Mouse (Mus musculus) cortical plate, adult 2 months (tissue): ENCODE data around the gene Ipo11.

Source experiments
- CTCF ChIP-seq: fragments of 200-500 bp; IDR thresholded peaks from 2 replicates; pipeline ENCODE4 v1.5.1; 2011; ENCODE audit warnings: mild to moderate bottlenecking, control low read depth, low read length; ENCODE audit not compliant: insufficient read depth; ENCODE audit errors: extremely low read depth
- POLR2A ChIP-seq: fragments of 200-500 bp; IDR thresholded peaks from 2 replicates; pipeline ENCODE4 v1.6.1; 2011; ENCODE audit warnings: mild to moderate bottlenecking, low read length, control low read depth; ENCODE audit not compliant: insufficient read depth; ENCODE audit errors: extremely low read depth

- TF ChIP-seq POLR2A (no peak), CTCF (no peak)
Measured at GRCm38 (mm10) chr13:106830029-106830428, 106.7 kb downstream of the Ipo11 start.
